Mouse (Mus musculus) embryonic fibroblast, embryonic 13.5 days (primary cell): ENCODE measurements around the gene Ubxn11. TPM values are rescaled to one million over a fixed set of nuclear protein-coding genes. Genes with fewer than 3 reads are reported as not detected.

Source experiments
- H3K27ac ChIP-seq: 2 replicates; pipeline ENCODE4 v1.5.1; 2012; ENCODE audit warnings: low read length, control low read depth, inconsistent platforms; ENCODE audit not compliant: insufficient read depth
- H3K4me1 ChIP-seq: 2 replicates; pipeline ENCODE4 v1.6.1; 2011; ENCODE audit warnings: low read length; ENCODE audit not compliant: control insufficient read depth, insufficient read depth
- H3K4me3 ChIP-seq: 2 replicates; pipeline ENCODE4 v1.5.1; 2011; ENCODE audit warnings: mild to moderate bottlenecking, control low read depth, low read length; ENCODE audit not compliant: insufficient read depth
- CTCF ChIP-seq: IDR thresholded peaks from 2 replicates; pipeline ENCODE4 v1.5.1; 2011; ENCODE audit warnings: mild to moderate bottlenecking, control low read depth, low read length, moderate library complexity, borderline replicate concordance; ENCODE audit not compliant: insufficient read depth
- POLR2A ChIP-seq: IDR thresholded peaks from 2 replicates; pipeline ENCODE4 v1.6.1; 2011; ENCODE audit warnings: low read depth, mild to moderate bottlenecking, control low read depth, low read length, moderate library complexity
- polyA plus RNA-seq: library from polyadenylated mRNA; stranded (reverse); fragments of >200 nt; gene quantifications from 2 replicates; pipeline ENCODE4 v1.2.4, GENCODE M21; 2011; ENCODE audit warnings: low read depth; ENCODE audit not compliant: missing spikeins, insufficient read length

Ubxn11 gene
- polyA plus RNA-seq, result 2.6 TPM in 2 replicates

GRCm38 (mm10) chr4:134101979-134102741 is at the start of gene Ubxn11:
Gene Ubxn11, plus strand, starts transcription at chr4:134102570.
- no peak for TF ChIP-seq CTCF
- no peak for TF ChIP-seq POLR2A
- no peaks in the 10 kb centered on the region for H3K4me1 ChIP-seq
- H3K27ac ChIP-seq, result no peak within 1 kb of the TSS
- peak within 1 kb of the TSS; percentile 81 for H3K4me3 ChIP-seq

GRCm38 (mm10) chr4:134053538-134053937 is 48.8 kb upstream of the Ubxn11 start, which contains the start of gene Zfp683:
Gene Zfp683, plus strand, starts transcription at chr4:134053838.
- H3K4me3 ChIP-seq, result no peak within 1 kb of the TSS
- H3K27ac ChIP-seq, result no peak within 1 kb of the TSS
- no peaks in the 10 kb centered on the region for H3K4me1 ChIP-seq
- TF ChIP-seq POLR2A (no peak), CTCF (no peak)

- Histone ChIP-seq H3K4me3 (no peak overlapping the region), H3K27ac (no peak overlapping the region), H3K4me1 (no peaks in the 10 kb centered on the region)
- TF ChIP-seq CTCF (no peak), POLR2A (no peak)
Observed at GRCm38 (mm10) chr4:134058166-134058715, 44.1 kb upstream of the Ubxn11 start.

- Histone ChIP-seq H3K27ac (no peak overlapping the region), H3K4me3 (no peak overlapping the region), H3K4me1 (no peaks in the 10 kb centered on the region)
- TF ChIP-seq POLR2A, result no peak
- TF ChIP-seq CTCF, result no peak
Observed at GRCm38 (mm10) chr4:134058908-134059307, 43.5 kb upstream of the Ubxn11 start.

- Histone ChIP-seq H3K27ac (no peak within 1 kb of the TSS), H3K4me3 (no peak within 1 kb of the TSS), H3K4me1 (no peaks in the 10 kb centered on the region)
- TF ChIP-seq CTCF, result no peak
- no peak for TF ChIP-seq POLR2A
Observed at GRCm38 (mm10) chr4:134060135-134060865, 42.1 kb upstream of the Ubxn11 start, which contains the start of gene Crybg2. Gene Crybg2, plus strand, starts transcription at chr4:134060815.

GRCm38 (mm10) chr4:134061166-134061830 is 41.1 kb upstream of the Ubxn11 start:
- H3K4me1 ChIP-seq, result no peaks in the 10 kb centered on the region
- H3K27ac ChIP-seq, result no peak overlapping the region
- TF ChIP-seq CTCF (no peak), POLR2A (no peak)
- no peak overlapping the region for H3K4me3 ChIP-seq

- Histone ChIP-seq H3K4me1 (no peaks in the 10 kb centered on the region), H3K27ac (no peak overlapping the region), H3K4me3 (no peak overlapping the region)
- TF ChIP-seq POLR2A (no peak), CTCF (no peak)
Observed at GRCm38 (mm10) chr4:134061944-134062446, 40.4 kb upstream of the Ubxn11 start.

GRCm38 (mm10) chr4:134062561-134062960 is 39.8 kb upstream of the Ubxn11 start:
- no peak overlapping the region for H3K4me3 ChIP-seq
- H3K27ac ChIP-seq, result no peak overlapping the region
- TF ChIP-seq CTCF (no peak), POLR2A (no peak)
- no peaks in the 10 kb centered on the region for H3K4me1 ChIP-seq

GRCm38 (mm10) chr4:134065431-134066004 is 36.9 kb upstream of the Ubxn11 start:
- H3K4me1 ChIP-seq, result no peaks in the 10 kb centered on the region
- H3K4me3 ChIP-seq, result no peak overlapping the region
- no peak overlapping the region for H3K27ac ChIP-seq
- no peak for TF ChIP-seq POLR2A
- TF ChIP-seq CTCF, result no peak
